Mouse (Mus musculus) spleen, postnatal 14 days (tissue): ENCODE measurements around the gene Lmod3.
"Not testable (repeated sequence)": the region's sequence is repeated elsewhere in the genome, so short reads cannot be mapped to it uniquely, and the experiment has no call there.

Experiments used
- DNase-seq, 2 experiments: peaks; one replicate each; pipeline ENCODE4 v3.0.0; 2021 to 2022; ENCODE audit warnings: low spot score in 2 of 2

Lmod3 gene

GRCm38 (mm10) chr6:97276366-97276765 is 23.8 kb upstream of the Lmod3 start:
- no peak for DNase-seq

DNA sequence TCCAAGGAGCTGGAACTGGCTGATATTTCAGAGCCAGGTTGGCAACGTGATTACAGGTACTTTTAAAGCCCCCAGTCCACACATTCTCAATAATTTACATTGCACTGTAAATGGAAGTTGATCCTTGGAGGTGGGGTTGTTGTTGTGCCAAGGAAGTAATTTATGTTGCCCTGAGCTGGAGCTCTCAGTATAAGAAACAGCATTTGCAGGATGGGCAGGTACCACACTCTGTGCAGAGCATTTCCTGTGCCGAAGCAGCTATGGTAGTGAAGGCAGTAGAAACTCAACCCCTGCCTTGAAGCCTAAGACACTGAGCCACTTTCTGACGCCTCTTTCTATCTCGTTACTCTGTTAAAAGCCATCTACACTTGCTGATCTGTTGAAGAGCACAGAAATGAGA is 23.2 kb upstream of the Lmod3 start:
- no peak for DNase-seq

GRCm38 (mm10) chr6:97273777-97274176 is 21.2 kb upstream of the Lmod3 start:
- DNase-seq: no peak

DNA sequence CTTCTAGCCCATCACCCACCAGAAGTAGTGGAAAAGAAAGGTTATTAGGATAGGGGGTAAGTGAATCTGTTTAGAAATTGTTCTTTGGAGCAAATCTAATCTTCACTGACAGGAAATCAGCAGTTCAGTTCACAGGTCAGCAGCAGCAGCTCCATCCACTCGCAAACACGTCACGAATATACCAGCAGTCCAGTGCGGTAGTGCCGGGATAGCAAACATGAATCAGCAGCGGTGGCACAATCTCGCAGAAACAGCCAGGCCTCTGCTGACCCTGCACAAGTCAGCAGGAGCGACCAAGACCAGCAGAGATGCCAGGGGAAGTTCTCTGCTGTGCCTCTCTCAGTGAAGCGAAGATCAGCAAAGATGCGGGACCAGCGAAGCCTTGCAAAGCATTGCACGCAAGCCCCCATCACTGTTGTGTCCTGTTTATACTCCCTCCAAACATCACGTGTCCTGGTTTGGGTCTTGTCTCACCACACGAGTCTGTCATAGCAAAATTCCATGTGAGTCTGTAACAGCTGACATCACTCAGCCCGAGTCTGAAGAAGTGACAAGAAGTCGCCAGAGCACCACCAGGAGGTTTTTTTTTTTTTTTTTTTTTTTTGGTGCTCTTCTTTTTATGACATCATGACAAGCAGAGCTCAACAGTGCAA is 20.6 kb upstream of the Lmod3 start:
- DNase-seq: no peak

DNA sequence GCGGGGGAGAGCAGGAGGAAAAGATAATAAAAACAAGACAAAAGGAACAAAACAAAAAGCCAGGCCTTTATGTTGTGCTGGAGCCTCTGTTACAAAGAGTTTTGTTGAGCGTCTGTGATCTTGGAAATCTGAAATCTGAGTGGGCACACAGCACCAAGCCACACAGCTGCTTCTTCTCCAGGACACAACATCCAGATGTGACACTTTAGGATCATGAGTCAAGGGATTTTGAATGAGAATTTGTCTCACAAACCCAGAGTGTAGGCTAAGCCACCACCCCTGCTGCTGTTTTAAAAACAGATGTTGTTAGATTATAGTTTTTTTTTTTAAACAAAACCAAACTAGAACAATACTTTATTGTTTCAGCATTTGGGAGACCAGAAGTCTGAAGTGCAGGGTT is 19.8 kb upstream of the Lmod3 start:
- DNase-seq: no peak

DNA sequence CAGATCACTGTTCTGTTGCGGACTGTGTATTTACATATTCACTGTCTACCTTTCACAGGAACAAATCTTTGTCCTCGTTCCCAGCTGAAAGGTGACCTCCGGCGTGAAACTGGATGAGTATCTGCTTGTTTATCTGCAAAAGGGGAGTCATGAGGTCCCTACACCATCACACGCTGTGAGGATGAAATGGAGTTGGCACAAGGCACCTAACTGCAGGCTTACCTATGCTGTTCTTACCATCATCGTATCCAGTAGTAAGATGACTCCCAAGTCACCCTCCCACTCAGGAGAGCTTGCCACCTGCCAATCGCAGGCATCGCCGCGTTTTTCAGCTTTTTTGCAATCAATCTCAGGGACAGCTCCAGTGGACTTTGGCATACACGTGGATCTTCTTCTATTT is 17.0 kb upstream of the Lmod3 start:
- no peak for DNase-seq

DNA sequence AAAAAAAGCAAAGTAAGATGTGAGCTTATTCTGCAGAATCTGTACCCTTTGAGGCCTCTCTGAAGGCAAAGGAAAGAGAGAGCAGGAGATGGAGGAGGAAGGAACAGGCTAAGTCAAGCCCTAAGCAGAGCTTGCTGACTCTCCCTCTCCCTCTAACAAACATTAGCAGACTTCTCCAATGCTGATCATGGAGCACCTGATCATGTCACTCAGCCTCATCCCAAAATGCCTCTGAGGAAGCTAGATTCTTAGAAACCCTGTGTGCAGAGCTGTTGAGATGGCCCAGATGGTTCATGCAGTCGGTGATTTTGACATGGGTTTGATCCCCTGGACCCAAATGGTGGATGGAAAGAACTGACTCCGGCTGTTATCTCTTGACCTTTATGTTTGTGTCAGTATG is 14.6 kb upstream of the Lmod3 start:
- DNase-seq: no peak

DNA sequence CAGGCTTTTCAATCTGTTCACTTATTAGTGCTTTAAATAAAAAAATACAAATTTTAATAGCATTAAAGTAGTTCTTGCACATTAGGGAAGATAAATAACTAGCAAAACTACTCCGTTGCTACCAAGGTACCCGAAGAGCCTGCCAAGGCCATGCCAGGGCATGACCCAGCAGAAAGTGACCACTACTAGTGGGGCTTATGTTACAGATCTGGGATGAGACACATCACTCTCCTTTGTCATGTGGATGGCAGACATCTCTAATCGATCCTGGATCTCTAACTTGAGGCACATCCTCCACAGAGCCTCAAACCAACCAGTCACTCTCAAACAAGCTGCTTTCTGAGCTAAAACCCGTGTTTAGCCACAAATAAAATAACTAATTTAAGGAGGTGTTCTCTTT is 14.1 kb upstream of the Lmod3 start:
- no peak for DNase-seq

GRCm38 (mm10) chr6:97265705-97266104 is 13.1 kb upstream of the Lmod3 start:
- no peak for DNase-seq

GRCm38 (mm10) chr6:97265240-97265639 is 12.7 kb upstream of the Lmod3 start:
- no peak for DNase-seq

DNA sequence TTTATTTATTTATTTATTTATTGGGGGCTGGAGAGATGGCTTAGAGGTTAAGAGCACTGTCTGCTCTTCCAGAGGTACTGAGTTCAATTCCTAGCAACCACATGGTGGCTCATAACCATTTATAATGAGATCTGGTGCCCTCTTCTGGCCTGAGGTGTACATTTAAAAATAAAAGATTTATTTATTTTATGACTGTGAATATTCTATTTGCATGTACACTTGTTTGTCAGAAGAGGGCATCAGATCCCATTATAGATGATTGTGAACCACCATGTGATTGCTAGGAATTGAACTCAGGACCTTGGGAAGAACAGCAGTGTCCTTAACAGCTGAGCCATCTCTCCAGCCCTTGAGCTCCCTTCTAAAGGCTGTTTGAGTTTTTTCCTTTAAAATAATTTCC is 11.2 kb upstream of the Lmod3 start:
- DNase-seq: not testable (repeated sequence)

- no peak for DNase-seq
Observed at GRCm38 (mm10) chr6:97262229-97262628, 9.7 kb upstream of the Lmod3 start.

DNA sequence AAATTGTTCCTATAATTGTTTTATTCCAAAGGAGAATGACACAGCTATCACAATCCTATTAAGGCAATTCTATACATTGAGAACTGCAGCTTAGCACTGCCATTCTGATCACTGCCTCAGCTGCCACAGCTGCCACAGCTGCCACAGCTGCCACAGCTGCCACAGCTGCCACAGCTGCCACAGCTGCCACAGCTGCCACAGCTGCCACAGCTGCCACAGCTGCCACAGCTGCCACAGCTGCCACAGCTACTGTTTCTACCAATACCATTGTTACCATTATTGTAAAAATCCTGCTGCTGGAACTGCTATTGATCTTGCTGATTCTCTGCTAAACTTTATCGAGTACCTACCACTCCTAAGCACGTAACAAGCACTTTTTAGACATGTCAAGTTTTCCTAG is 7.4 kb upstream of the Lmod3 start:
- not testable (repeated sequence) for DNase-seq

- DNase-seq: no peak
Observed at GRCm38 (mm10) chr6:97258489-97258888, 5.9 kb upstream of the Lmod3 start.

DNA sequence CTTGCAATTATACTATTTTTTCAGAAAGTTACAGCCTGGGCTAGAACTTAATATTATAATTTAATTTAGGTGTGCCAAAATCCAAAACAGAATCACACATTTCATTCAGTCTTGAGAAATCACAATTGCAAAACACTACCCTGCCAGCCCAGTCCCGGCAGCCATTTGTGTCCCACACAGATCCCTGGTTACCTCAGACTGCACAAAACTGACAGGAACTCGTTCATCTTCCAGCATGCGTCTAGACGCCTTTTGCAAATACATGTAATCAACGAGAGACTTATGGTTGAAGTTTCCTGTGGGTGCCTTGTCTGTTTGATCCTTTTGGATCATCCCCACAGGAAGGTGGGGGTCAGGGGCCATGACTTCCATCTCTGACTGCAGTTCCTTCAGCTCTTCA is 473 bp downstream of the Lmod3 start:
- DNase-seq: no peak

GRCm38 (mm10) chr6:97250966-97251365 is 1.6 kb downstream of the Lmod3 start:
- DNase-seq: peak in 1 of 2 experiments; percentile 31

DNA sequence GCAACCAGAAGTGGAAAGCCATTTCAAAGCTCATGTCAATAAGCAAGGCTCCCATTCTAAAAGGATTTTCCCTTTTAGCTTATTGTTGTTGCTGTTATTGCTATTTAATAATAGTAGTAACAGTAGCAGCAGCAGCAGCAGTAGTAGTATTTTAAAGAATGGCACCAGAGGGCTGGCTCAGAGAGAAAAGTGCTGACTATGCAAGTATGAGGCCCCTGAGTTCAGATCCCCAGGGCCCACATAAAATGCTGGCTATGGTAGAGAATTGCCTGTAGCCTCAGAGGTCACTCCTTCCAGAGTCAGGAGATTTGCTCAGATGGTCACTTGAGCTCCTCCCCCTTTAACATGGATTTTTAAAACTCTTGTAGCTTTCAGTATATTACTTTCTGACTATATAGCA is 7.4 kb downstream of the Lmod3 start:
- no peak for DNase-seq

- DNase-seq: no peak
Observed at GRCm38 (mm10) chr6:97242522-97242921, 10.0 kb downstream of the Lmod3 start.

DNA sequence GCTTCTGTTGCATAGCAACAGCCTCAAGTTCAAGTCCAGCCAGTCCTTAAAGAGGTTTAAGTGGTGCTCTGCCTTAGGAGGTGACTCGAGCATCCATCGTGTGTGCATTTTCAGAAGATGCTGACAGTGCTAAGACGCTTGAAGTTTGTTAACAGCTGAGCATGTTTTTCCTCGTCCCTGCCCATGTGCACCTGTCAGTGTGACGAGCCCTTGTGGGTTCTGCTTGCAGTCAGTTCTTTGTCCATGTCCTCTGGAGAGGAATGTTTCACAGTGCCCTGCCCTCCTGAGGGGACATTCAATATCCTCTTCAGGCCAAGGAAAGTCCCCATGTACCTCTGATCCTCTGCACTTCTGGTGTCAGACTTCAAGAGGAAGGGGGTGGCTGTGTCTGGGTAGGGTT is 12.5 kb downstream of the Lmod3 start:
- DNase-seq: no peak

- DNase-seq: no peak
Observed at GRCm38 (mm10) chr6:97239360-97239759, 13.2 kb downstream of the Lmod3 start.

DNA sequence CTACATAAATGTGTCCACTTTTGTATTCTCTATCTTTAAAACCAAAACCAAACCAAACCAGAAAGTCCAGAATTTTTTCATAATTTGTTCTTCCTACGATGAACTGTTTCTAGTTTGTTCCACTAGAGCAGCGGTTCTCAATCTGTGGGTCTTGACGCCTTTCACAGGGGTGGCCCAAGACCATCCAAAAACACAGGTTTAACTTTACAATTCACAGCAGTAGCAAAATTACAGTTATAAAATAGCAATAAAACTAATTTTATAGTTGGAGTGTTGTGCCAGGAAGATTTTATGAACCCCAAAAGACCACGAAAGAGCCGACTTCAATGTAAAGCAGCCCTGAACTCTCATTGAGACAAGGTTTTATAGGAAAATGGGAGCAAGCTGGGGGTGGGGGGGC is 16.5 kb downstream of the Lmod3 start:
- DNase-seq: no peak

- no peak for DNase-seq
Observed at GRCm38 (mm10) chr6:97234911-97235668, 17.5 kb downstream of the Lmod3 start.

- no peak for DNase-seq
Observed at GRCm38 (mm10) chr6:97227067-97227847, 25.3 kb downstream of the Lmod3 start.
